ENCODE assay signal across 9 mouse cellular contexts in genomic region chr6:85017011-85017410, GRCm38 (mm10). TPM values are rescaled to one million over a fixed set of nuclear protein-coding genes. Genes with fewer than 3 reads are reported as not detected.
DNase-seq lines count a peak whose midpoint lies in the region; ATAC-seq and TF ChIP-seq lines count a peak whose summit lies in the region.
"Had no signal": no experiment of that assay in that cellular context is flagged by ENCODE, and none has a peak within 500 bp of the region (broad histone marks: within the 10 kb centered on the region; RNA-seq: fewer than 3 reads in every experiment).

No protein-coding gene starts in this region.

- H3K4me3 ChIP-seq in hindbrain, embryonic 14.5 days (replicated peaks; ENCODE audit: low read length): no peak overlapping the region
- no peak overlapping the region for H3K4me3 ChIP-seq in hindbrain, embryonic 16.5 days (ENCODE audit: low read length)
- H3K4me3 ChIP-seq in lung, adult 2 months (replicated peaks; ENCODE audit: extremely low read depth, low read depth, low read length): no peak overlapping the region
- H3K4me3 ChIP-seq: embryonic facial prominence, embryonic 15.5 days had no signal

- H3K9me3 ChIP-seq in hindbrain, embryonic 14.5 days (ENCODE audit: control insufficient read depth, low read length): no peaks in the 10 kb centered on the region
- H3K9me3 ChIP-seq in hindbrain, embryonic 16.5 days (ENCODE audit: control insufficient read depth, low read length): no peaks in the 10 kb centered on the region
- H3K9me3 ChIP-seq: embryonic facial prominence, embryonic 15.5 days had no signal

- H3K4me2 ChIP-seq in hindbrain, embryonic 14.5 days (replicated peaks): no peak overlapping the region
- no peak overlapping the region for H3K4me2 ChIP-seq in hindbrain, embryonic 16.5 days (ENCODE audit: low read length)
- H3K4me2 ChIP-seq: embryonic facial prominence, embryonic 15.5 days had no signal

- no peaks in the 10 kb centered on the region for H3K27me3 ChIP-seq in hindbrain, embryonic 14.5 days (ENCODE audit: control insufficient read depth, insufficient read depth, low read length)
- no peaks in the 10 kb centered on the region for H3K27me3 ChIP-seq in hindbrain, embryonic 16.5 days (replicated peaks; ENCODE audit: control insufficient read depth, insufficient read depth, low read length)
- H3K27me3 ChIP-seq: embryonic facial prominence, embryonic 15.5 days had no signal

- H3K27ac ChIP-seq in hindbrain, embryonic 14.5 days: no peak overlapping the region
- no peak overlapping the region for H3K27ac ChIP-seq in hindbrain, embryonic 16.5 days (ENCODE audit: low read depth, low read length)
- H3K27ac ChIP-seq: embryonic facial prominence, embryonic 15.5 days had no signal

- no peaks in the 10 kb centered on the region for H3K36me3 ChIP-seq in hindbrain, embryonic 14.5 days (replicated peaks; ENCODE audit: control insufficient read depth, insufficient read depth)
- H3K36me3 ChIP-seq in hindbrain, embryonic 16.5 days (ENCODE audit: control insufficient read depth, insufficient read depth, low read length): no peaks in the 10 kb centered on the region
- H3K36me3 ChIP-seq: embryonic facial prominence, embryonic 15.5 days had no signal

- WGBS in hindbrain, embryonic 14.5 days: 51% methylated on average over 2 of the region's 2 CpGs
- 43% methylated on average over 2 of the region's 2 CpGs for WGBS in hindbrain, embryonic 16.5 days
- WGBS in lung, adult 2 months: 13% methylated on average over 2 of the region's 2 CpGs

- no peaks in the 10 kb centered on the region for H3K4me1 ChIP-seq in hindbrain, embryonic 14.5 days (replicated peaks; ENCODE audit: control insufficient read depth, insufficient read depth, low read length)
- H3K4me1 ChIP-seq in hindbrain, embryonic 16.5 days (ENCODE audit: control insufficient read depth, insufficient read depth, low read depth, low read length): peaks cover 2% of the 10 kb centered on the region; the same call in 1 of the 2 replicates
- H3K4me1 ChIP-seq in lung, adult 2 months (ENCODE audit: control insufficient read depth, insufficient read depth, low read length): no peaks in the 10 kb centered on the region
- H3K4me1 ChIP-seq: embryonic facial prominence, embryonic 15.5 days had no signal

- peak; percentile 77 for DNase-seq in hindbrain, embryonic 14.5 days (ENCODE audit: low spot score)
- peak; percentile 22 for DNase-seq in lung, postnatal 36 days
- DNase-seq in lung, adult 2 months: no peak
- peak; percentile 4 for DNase-seq in brain, embryonic 18.5 days (ENCODE audit: low read depth, low spot score)
- DNase-seq in cerebellum, postnatal 4 days (ENCODE audit: low spot score in 2 of 2): no peak
- DNase-seq: thymus, adult 18-20 months had no signal

- ATAC-seq in hindbrain, embryonic 14.5 days (ENCODE audit: low FRiP score): no peak
- no peak for ATAC-seq in hindbrain, embryonic 16.5 days
- no peak for ATAC-seq in megakaryocyte, adult 5-6 weeks (ENCODE audit: poor library complexity, severe bottlenecking)

- H3K9ac ChIP-seq in hindbrain, embryonic 14.5 days: no peak overlapping the region
- H3K9ac ChIP-seq in hindbrain, embryonic 16.5 days (ENCODE audit: low read depth, low read length): no peak overlapping the region
- H3K9ac ChIP-seq: embryonic facial prominence, embryonic 15.5 days had no signal

- TF ChIP-seq CTCF in lung, adult 2 months (IDR thresholded peaks at IDR 0.05; ENCODE audit: insufficient read depth, low read length): no peak

- no peak for TF ChIP-seq POLR2A in lung, adult 2 months (IDR thresholded peaks at IDR 0.05; ENCODE audit: borderline replicate concordance, extremely low read depth, low read depth, low read length)

RNA-seq across cellular contexts. Expression of gene Exoc6b, which starts 52.3 kb away (rescaled TPM):
- 61.7 and 63.6 TPM in 2 replicates for polyA plus RNA-seq in hindbrain, embryonic 14.5 days (2014; fragmentation: Nextera tagmentation; extraction: Ambion mirVana)
- 46.5 and 51.3 TPM in 2 replicates for polyA plus RNA-seq in hindbrain, embryonic 16.5 days (2015; fragmentation: Nextera tagmentation; extraction: Ambion mirVana)
- polyA plus RNA-seq in lung, adult 2 months (2012; rRNA removed): 8.7 and 14.3 TPM in 2 replicates
- total RNA-seq in megakaryocyte, adult 5-6 weeks (2015): 7.9 and 9.0 TPM in 2 replicates
- 6.4 and 10.7 TPM in 2 replicates for total RNA-seq in megakaryocyte, adult 5-6 weeks (2017)

Comparison
In these comparisons a context has a peak if more than half of its experiments do, and no peak if none do; other contexts are left out.
1. DNase-seq: peak in hindbrain, embryonic 14.5 days (single experiment), lung, postnatal 36 days (single experiment) and brain, embryonic 18.5 days (single experiment); none in lung, adult 2 months (single experiment) and cerebellum, postnatal 4 days (0 of 2).